Mouse (Mus musculus) spleen, adult 2 months (tissue): Measurements from ENCODE around the gene Tbccd1. TPM values are rescaled to one million over a fixed set of nuclear protein-coding genes. Genes with fewer than 3 reads are reported as not detected.

Source experiments
- DNase-seq, 2 experiments: peaks; one replicate each; pipeline versions ENCODE4 v3.0.0 to v3.0.0-alpha.2; 2012 to 2021; ENCODE audit warnings: low spot score in 2 of 2, low read depth in 1 of 2
- H3K27ac ChIP-seq: fragments of 200-500 bp; 2 replicates; pipeline ENCODE4 v1.5.1; 2012; ENCODE audit warnings: low read length, inconsistent platforms; ENCODE audit not compliant: insufficient read depth
- H3K27me3 ChIP-seq: fragments of 200-500 bp; 2 replicates; pipeline ENCODE4 v1.6.1; 2012; ENCODE audit warnings: mild to moderate bottlenecking, moderate library complexity, low read length, inconsistent platforms; ENCODE audit not compliant: control insufficient read depth, insufficient read depth
- H3K36me3 ChIP-seq: fragments of 200-500 bp; 2 replicates; pipeline ENCODE4 v1.6.1; 2012; ENCODE audit warnings: mild to moderate bottlenecking, low read length, inconsistent platforms; ENCODE audit not compliant: control insufficient read depth, insufficient read depth
- H3K4me1 ChIP-seq: fragments of 200-500 bp; 2 replicates; pipeline ENCODE4 v1.6.1; 2011; ENCODE audit warnings: inconsistent platforms; ENCODE audit not compliant: control insufficient read depth, insufficient read depth, insufficient read length
- H3K4me3 ChIP-seq: fragments of 200-500 bp; 2 replicates; pipeline ENCODE4 v1.5.1; 2011; ENCODE audit warnings: mild to moderate bottlenecking, inconsistent platforms; ENCODE audit not compliant: insufficient read depth, insufficient read length; ENCODE audit errors: extremely low read depth
- CTCF ChIP-seq: fragments of 200-500 bp; IDR thresholded peaks from 2 replicates; pipeline ENCODE4 v1.5.1; 2011; ENCODE audit warnings: mild to moderate bottlenecking, inconsistent platforms; ENCODE audit not compliant: insufficient read depth, insufficient read length, insufficient replicate concordance; ENCODE audit errors: extremely low read depth
- POLR2A ChIP-seq: fragments of 200-500 bp; IDR thresholded peaks from 2 replicates; pipeline ENCODE4 v1.6.1; 2011; ENCODE audit warnings: low read depth, low read length, inconsistent platforms
- WGBS: fragments of 180-500 bp; shearing (Covaris S2); methylation state at CpG from one replicate; pipeline ENCODE4 v1.1.7; 2018; 5-methylcytosine and 5-hydroxymethylcytosine counted together
- polyA plus RNA-seq: library from polyadenylated mRNA; depleted of rRNA; stranded (reverse); fragments of >200 nt; gene quantifications from 2 replicates; pipeline ENCODE4 v1.2.3, GENCODE M21; 2012

Tbccd1 gene
- polyA plus RNA-seq, 1 experiment, result 9.9 TPM

DNA sequence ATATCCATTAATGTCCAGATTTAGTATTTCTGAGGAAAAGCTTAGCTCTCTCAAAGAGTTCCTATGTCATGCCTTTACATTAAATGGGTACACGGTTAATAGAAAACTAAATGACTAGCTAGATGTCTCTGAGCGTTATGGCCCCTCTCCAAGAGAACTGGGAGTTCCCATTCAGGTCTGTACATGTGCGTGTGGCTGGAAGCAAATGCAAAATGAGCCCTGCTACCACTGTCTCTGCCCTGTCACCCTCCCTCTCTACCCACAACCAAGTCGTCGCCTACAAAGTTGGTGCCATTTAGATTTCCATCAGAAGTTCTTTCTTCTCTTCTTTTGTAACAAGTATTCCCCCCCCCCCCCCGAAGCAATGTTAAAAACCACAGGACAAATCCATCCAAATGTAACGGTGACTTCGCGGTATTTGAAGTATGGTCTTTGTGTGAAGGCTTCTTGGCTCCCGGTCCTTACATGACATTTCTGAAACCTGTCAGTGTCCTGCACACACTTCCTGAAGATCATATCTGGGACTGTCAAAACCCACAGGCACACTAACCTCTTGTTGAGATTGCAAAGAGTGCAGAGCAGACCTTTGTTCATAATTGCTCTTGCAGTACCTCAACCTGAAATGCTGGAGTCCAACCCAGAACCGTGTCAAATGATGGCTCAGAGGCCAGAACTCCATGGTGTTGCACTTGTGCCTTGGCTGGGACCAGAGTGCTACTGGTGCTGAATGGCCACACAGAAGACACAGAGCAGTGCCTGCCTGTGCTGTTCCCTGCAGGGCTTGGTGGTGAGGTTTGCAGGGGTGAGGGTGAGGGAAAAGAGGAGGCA lies 33.4 kb upstream of the Tbccd1 start, which contains the start of gene Ahsg:
TSS of gene Ahsg (plus strand) at position 595 of the 828 bp plus-strand sequence.
- Histone ChIP-seq H3K27me3 (no peaks in the 10 kb centered on the region), H3K4me3 (no peak within 1 kb of the TSS), H3K36me3 (no peaks in the 10 kb centered on the region), H3K27ac (no peak within 1 kb of the TSS), H3K4me1 (no peaks in the 10 kb centered on the region)
- no peak for DNase-seq
- TF ChIP-seq CTCF, result no peak
- no peak for TF ChIP-seq POLR2A
- 16% methylated on average over 11 of the region's 11 CpGs for WGBS

DNA sequence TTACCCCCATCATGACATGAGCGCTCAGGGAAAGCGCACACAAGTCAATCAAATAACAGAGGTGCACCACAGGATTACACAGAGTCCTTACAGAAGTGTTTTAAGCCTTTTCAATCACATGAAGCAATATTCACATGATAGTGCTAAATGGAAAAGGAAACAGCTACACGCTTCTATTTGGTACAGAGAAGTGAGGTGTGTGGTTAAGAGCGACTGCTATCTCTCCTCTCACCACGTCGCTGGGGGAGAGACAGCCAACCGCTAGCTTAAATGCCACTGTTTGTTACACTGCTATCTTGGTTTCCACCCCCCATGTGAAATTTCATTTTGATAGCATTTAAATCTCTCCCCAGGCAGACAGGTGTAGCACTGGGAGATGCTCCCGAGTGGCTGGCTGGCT lies 32.2 kb upstream of the Tbccd1 start:
- no peaks in the 10 kb centered on the region for H3K27me3 ChIP-seq
- no peak for DNase-seq
- no peaks in the 10 kb centered on the region for H3K36me3 ChIP-seq
- TF ChIP-seq CTCF (no peak), POLR2A (no peak)
- no peak overlapping the region for H3K27ac ChIP-seq
- no peak overlapping the region for H3K4me3 ChIP-seq
- H3K4me1 ChIP-seq, result no peaks in the 10 kb centered on the region
- 43% methylated on average over 8 of the region's 8 CpGs for WGBS

DNA sequence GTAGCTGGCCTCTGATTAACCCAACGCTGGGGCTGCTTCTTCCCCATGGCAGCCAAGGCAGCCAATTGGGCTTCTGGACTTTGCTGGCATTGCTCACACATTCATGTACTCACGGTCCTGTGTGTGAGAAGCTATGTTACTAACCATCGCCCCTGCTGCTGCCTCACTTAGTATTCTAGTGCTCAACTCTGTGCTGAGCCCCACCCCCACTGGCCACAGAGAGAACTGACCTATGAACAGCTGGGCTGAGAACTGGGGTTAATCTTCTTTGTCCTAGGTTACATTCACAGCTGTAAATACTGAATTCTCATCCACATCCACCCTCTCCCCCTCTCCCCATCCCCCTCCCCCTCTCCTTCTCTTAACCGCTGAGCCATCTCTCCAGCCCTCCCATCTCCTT lies 31.4 kb upstream of the Tbccd1 start:
- Histone ChIP-seq H3K27ac (no peak overlapping the region), H3K4me3 (no peak overlapping the region), H3K27me3 (no peaks in the 10 kb centered on the region), H3K36me3 (no peaks in the 10 kb centered on the region), H3K4me1 (no peaks in the 10 kb centered on the region)
- TF ChIP-seq CTCF, result no peak
- TF ChIP-seq POLR2A, result no peak
- no peak for DNase-seq
- WGBS, result 92% methylated on average over 4 of the region's 4 CpGs

DNA sequence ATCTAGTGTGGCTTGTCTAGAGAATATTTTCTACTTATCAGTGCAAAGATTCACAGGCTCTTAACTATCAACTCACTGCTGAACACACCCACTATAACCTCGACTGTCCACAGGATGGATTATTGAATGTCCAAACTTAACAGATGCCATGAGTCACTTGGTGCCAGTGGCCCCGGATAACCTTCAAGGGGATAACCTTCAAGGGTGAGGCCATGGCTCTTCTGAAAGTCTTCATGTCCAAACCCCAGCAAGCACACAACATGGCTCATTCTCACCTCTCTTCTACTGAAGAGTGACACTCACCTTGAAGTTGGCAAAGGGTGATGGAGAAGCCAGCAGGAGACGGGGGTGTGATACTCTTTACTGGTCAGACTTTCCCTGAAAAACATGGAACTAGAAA lies 29.3 kb upstream of the Tbccd1 start:
- DNase-seq, result no peak
- Histone ChIP-seq H3K27ac (no peak overlapping the region), H3K4me3 (no peak overlapping the region), H3K27me3 (no peaks in the 10 kb centered on the region), H3K4me1 (no peaks in the 10 kb centered on the region), H3K36me3 (no peaks in the 10 kb centered on the region)
- WGBS, result 85% methylated on average over 3 of the region's 3 CpGs
- TF ChIP-seq CTCF, result no peak
- no peak for TF ChIP-seq POLR2A

DNA sequence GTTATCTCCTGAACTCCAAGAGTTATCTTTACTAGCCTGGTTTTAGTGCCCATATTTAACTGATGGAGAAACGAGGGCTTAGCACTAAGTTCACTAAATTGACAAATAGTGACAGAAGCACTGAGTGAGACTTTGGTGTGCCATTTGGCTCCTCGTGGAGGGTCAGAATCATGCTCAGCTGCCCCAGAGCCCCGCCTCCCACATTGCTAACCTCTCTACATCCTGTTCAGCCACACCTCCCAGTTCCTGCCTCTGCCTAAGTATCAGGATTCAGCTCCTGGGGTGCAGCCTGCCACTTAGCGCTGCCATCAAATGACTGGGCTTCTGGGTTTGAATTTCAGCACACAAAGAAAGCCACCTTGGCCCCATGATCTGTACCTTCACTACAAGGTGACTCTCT lies 27.9 kb upstream of the Tbccd1 start:
- H3K27me3 ChIP-seq, result no peaks in the 10 kb centered on the region
- H3K27ac ChIP-seq, result no peak overlapping the region
- WGBS, result 38% methylated on average over 4 of the region's 4 CpGs
- TF ChIP-seq POLR2A, result no peak
- TF ChIP-seq CTCF, result no peak
- H3K4me3 ChIP-seq, result no peak overlapping the region
- no peaks in the 10 kb centered on the region for H3K36me3 ChIP-seq
- no peaks in the 10 kb centered on the region for H3K4me1 ChIP-seq
- peak in 1 of 2 experiments; percentile 54 for DNase-seq

DNA sequence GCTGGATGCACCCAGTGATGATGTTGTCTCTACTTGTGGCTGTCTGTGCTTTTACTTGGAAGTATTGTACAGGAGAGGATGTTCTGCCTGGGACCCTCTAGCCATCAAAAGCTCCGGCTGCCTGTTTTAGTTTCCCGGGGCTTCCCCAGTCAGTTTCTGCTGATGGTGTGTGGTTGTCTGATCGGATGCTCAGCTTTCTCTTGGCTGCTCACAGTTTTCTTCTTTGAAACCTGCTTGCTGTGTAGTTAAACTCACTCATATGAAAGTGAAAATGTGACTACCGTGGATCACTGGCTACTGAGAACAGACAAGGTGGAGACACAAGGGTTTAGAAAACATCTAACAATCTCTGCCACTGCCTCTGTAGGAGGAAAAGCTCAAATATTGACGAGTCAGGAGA lies 26.0 kb upstream of the Tbccd1 start:
- Histone ChIP-seq H3K4me3 (no peak overlapping the region), H3K27me3 (no peaks in the 10 kb centered on the region), H3K4me1 (no peaks in the 10 kb centered on the region), H3K27ac (no peak overlapping the region), H3K36me3 (no peaks in the 10 kb centered on the region)
- WGBS, result 75% methylated on average over 5 of the region's 5 CpGs
- no peak for TF ChIP-seq CTCF
- no peak for TF ChIP-seq POLR2A
- peak in 1 of 2 experiments; percentile 9 for DNase-seq

DNA sequence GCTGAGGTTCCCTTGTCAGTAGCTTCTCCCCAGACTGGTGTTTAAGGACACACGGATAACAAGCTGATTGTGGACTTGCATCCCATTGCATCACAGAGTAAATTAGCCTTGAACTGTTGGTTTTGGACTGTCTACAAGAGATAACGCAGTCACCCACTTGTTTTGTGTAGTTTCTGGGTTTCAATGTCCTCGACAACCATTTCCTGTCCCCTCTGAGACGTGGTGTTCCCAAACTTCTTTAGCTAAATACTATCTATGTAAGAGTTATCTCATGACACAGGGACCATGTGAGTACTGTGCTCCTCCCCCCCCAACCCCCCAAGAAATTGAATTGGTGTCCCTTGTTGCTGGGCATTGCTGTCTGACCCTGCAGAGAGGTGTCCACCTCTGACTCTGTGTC lies 24.0 kb upstream of the Tbccd1 start:
- H3K27ac ChIP-seq, result no peak overlapping the region
- WGBS, result 45% methylated on average over 4 of the region's 4 CpGs
- H3K4me1 ChIP-seq, result no peaks in the 10 kb centered on the region
- H3K4me3 ChIP-seq, result no peak overlapping the region
- no peaks in the 10 kb centered on the region for H3K27me3 ChIP-seq
- TF ChIP-seq POLR2A (no peak), CTCF (no peak)
- no peaks in the 10 kb centered on the region for H3K36me3 ChIP-seq
- DNase-seq, result no peak
